Mouse (Mus musculus) E14TG2a.4 (cell line): ENCODE measurements around the gene D630045J12Rik.
A peak's percentile ranks its signal among the peaks of the same experiment; 100 is the strongest.

Experiments used
- H3K27me3 ChIP-seq: 2 replicates; pipeline ENCODE4 v1.6.1; 2014; ENCODE audit warnings: low read length, control low read depth; ENCODE audit not compliant: insufficient read depth
- H3K36me3 ChIP-seq: 2 replicates; pipeline ENCODE4 v1.6.1; 2014; ENCODE audit warnings: low read length, control low read depth; ENCODE audit not compliant: insufficient read depth
- H3K4me1 ChIP-seq: replicated peaks from 2 replicates; pipeline ENCODE4 v1.6.1; 2014; ENCODE audit warnings: low read depth, low read length, control low read depth
- H3K4me3 ChIP-seq: replicated peaks from 2 replicates; pipeline ENCODE4 v1.5.1; 2014; ENCODE audit warnings: mild to moderate bottlenecking, low read length
- H3K9me3 ChIP-seq: 2 replicates; pipeline ENCODE4 v1.6.1; 2014; ENCODE audit warnings: low read length, control low read depth
- CTCF ChIP-seq: conservative IDR thresholded peaks from 2 replicates; pipeline ENCODE4 v1.5.1; 2014; ENCODE audit warnings: low read length
- NANOG ChIP-seq: IDR thresholded peaks from 2 replicates; pipeline ENCODE4 v1.6.1; 2014; ENCODE audit warnings: borderline replicate concordance, low read length, mixed read lengths
- POU5F1 ChIP-seq: IDR thresholded peaks from 2 replicates; pipeline ENCODE4 v1.6.1; 2014; ENCODE audit warnings: low read length, borderline replicate concordance

The D630045J12Rik gene

GRCm38 (mm10) chr6:38129883-38130282, 123.9 kb downstream of the D630045J12Rik start:
- Histone ChIP-seq H3K27me3 (no peaks in the 10 kb centered on the region; the same call in 1 of the 2 replicates), H3K36me3 (no peaks in the 10 kb centered on the region), H3K9me3 (no peaks in the 10 kb centered on the region), H3K4me1 (peaks cover 14% of the 10 kb centered on the region), H3K4me3 (no peak overlapping the region)
- TF ChIP-seq CTCF (peak; percentile 49), POU5F1 (no peak), NANOG (no peak)

DNA sequence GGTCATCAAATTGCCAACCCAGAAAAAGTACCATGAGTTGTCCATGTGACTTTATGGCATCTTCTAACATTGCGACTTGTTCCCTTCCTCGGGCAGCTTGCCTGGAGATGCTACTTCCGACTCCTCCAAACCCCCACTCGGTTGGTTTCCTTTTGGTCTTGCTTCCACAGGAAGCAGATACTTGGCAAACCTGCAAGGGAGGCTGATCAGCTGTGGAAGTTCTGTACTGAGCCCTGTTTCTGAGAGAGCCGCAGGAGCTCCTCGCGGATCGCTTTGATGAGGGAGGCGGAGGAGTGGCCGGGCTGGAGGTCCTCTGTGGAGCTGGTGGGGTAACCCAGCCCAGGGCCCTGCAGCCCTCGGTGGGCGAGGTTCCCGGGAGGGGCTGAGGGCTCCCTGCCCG, 125.7 kb downstream of the D630045J12Rik start:
- no peaks in the 10 kb centered on the region; the same call in 1 of the 2 replicates for H3K27me3 ChIP-seq
- TF ChIP-seq POU5F1: no peak
- no peak for TF ChIP-seq NANOG
- TF ChIP-seq CTCF: no peak
- peaks cover 14% of the 10 kb centered on the region for H3K4me1 ChIP-seq
- no peaks in the 10 kb centered on the region for H3K9me3 ChIP-seq
- no peaks in the 10 kb centered on the region for H3K36me3 ChIP-seq
- H3K4me3 ChIP-seq: 0 out of 2 replicates have a peak overlapping the region, but pooled peaks have one; percentile 13

GRCm38 (mm10) chr6:38125462-38125861, 128.3 kb downstream of the D630045J12Rik start:
- Histone ChIP-seq H3K4me3 (no peak overlapping the region), H3K4me1 (peaks cover 10% of the 10 kb centered on the region; the same call in 1 of the 2 replicates), H3K9me3 (no peaks in the 10 kb centered on the region), H3K36me3 (no peaks in the 10 kb centered on the region), H3K27me3 (no peaks in the 10 kb centered on the region; the same call in 1 of the 2 replicates)
- TF ChIP-seq CTCF (no peak), NANOG (no peak), POU5F1 (no peak)

- Histone ChIP-seq H3K9me3 (no peaks in the 10 kb centered on the region), H3K4me1 (peaks cover 10% of the 10 kb centered on the region; the same call in 1 of the 2 replicates), H3K4me3 (no peak overlapping the region), H3K36me3 (no peaks in the 10 kb centered on the region), H3K27me3 (no peaks in the 10 kb centered on the region; the same call in 1 of the 2 replicates)
- TF ChIP-seq NANOG (no peak), CTCF (no peak), POU5F1 (no peak)
Observed at GRCm38 (mm10) chr6:38124882-38125281, 128.9 kb downstream of the D630045J12Rik start.

DNA sequence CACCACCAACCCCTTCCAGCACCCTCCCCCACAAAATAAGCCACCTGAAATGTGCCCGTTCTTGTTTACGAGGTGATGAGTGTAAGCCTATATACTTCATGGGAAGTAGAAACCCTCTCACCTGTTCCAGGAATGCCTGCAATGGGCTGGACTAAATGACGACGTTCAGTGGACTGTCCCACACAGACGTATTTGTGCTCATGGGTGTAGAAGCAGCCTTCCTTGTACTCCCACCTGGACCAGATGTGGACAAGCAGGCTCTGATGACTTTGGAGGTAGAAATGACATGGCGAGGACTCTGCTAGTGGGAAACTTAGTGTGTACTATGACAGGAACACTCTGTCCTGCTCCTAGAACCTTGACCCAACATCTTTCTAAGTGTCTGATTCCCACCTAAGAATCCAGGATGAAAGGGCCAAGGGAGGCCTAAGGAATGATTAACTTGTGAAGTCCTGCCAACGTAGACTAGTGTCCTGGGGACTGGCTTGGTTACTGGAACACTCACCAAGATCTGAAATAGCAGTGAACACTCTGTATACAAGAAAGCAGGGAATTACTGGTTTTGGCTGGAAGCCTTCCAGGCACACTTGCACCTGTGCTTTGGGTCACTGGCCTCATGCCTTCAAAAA, 129.5 kb downstream of the D630045J12Rik start, which contains the start of gene Atp6v0a4:
TSS of gene Atp6v0a4 (minus strand) at position 380 of the 629 bp plus-strand sequence.
- 0 out of 2 replicates have a peak, but pooled peaks cover 2% of the 10 kb centered on the region for H3K9me3 ChIP-seq
- TF ChIP-seq CTCF: no peak
- H3K27me3 ChIP-seq: no peaks in the 10 kb centered on the region; the same call in 1 of the 2 replicates
- no peak within 1 kb of the TSS for H3K4me3 ChIP-seq
- H3K36me3 ChIP-seq: no peaks in the 10 kb centered on the region
- peaks cover 10% of the 10 kb centered on the region; the same call in 1 of the 2 replicates for H3K4me1 ChIP-seq

DNA sequence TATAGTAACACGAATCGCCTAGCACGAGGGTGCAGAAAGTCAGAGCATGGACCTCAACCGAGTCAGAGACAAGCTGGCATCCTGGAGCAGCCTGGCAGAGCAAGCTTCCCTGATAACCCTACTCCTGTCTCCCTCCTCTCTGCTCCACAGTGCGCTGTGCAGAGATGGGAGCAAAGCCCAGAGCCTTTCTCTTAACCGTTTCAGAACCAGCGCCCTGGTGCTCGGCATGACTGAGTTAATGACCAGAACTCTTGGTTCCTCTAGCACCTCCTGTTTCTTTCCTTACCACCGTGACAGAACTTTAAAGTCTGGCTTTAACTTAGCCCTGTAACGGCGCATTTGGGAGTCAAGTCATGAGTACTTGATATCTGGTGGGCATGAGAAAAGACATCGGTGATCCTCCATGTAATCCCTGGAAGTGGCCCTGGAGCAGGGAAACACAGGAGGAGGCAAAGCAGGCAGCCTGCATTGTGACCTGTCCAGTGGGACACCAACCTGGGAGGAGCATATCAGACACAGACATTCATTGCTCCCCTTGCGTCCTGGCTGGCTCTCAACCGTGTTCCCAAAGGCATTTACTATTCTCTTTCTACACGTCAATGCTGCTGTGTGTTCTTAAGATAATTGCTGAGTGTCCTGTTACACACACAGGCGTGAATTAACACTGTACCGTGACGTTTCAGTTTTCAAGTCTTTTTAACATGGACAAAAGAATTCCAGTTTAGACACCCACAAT, 130.2 kb downstream of the D630045J12Rik start:
- Histone ChIP-seq H3K4me1 (peaks cover 8% of the 10 kb centered on the region; the same call in 1 of the 2 replicates), H3K36me3 (no peaks in the 10 kb centered on the region), H3K27me3 (no peaks in the 10 kb centered on the region; the same call in 1 of the 2 replicates), H3K9me3 (peaks cover 9% of the 10 kb centered on the region), H3K4me3 (no peak overlapping the region)
- TF ChIP-seq NANOG: no peak
- no peak for TF ChIP-seq CTCF
- TF ChIP-seq POU5F1: no peak

- peaks cover 3% of the 10 kb centered on the region; the same call in 1 of the 2 replicates for H3K4me1 ChIP-seq
- H3K4me3 ChIP-seq: no peak overlapping the region
- H3K9me3 ChIP-seq: peaks cover 17% of the 10 kb centered on the region
- H3K36me3 ChIP-seq: no peaks in the 10 kb centered on the region
- no peaks in the 10 kb centered on the region for H3K27me3 ChIP-seq
- no peak for TF ChIP-seq POU5F1
- no peak for TF ChIP-seq NANOG
- TF ChIP-seq CTCF: no peak
Observed at GRCm38 (mm10) chr6:38122791-38123190, 131.0 kb downstream of the D630045J12Rik start.

GRCm38 (mm10) chr6:38121843-38122242, 132.0 kb downstream of the D630045J12Rik start:
- TF ChIP-seq NANOG (no peak), CTCF (no peak), POU5F1 (no peak)
- Histone ChIP-seq H3K4me1 (peaks cover 3% of the 10 kb centered on the region; the same call in 1 of the 2 replicates), H3K9me3 (peaks cover 22% of the 10 kb centered on the region)

More at GRCm38 (mm10) chr6:38121843-38122242, 132.0 kb downstream of the D630045J12Rik start:
- H3K36me3 ChIP-seq: no peaks in the 10 kb centered on the region
- H3K27me3 ChIP-seq: no peaks in the 10 kb centered on the region
- no peak overlapping the region for H3K4me3 ChIP-seq
